Mouse (Mus musculus): ENCODE results near the gene Ascl1. TPM values are rescaled to one million over a fixed set of nuclear protein-coding genes. Genes with fewer than 3 reads are reported as not detected.

The Ascl1 gene
- total RNA-seq, 2 experiments from 2014 or later, result not detected

DNA sequence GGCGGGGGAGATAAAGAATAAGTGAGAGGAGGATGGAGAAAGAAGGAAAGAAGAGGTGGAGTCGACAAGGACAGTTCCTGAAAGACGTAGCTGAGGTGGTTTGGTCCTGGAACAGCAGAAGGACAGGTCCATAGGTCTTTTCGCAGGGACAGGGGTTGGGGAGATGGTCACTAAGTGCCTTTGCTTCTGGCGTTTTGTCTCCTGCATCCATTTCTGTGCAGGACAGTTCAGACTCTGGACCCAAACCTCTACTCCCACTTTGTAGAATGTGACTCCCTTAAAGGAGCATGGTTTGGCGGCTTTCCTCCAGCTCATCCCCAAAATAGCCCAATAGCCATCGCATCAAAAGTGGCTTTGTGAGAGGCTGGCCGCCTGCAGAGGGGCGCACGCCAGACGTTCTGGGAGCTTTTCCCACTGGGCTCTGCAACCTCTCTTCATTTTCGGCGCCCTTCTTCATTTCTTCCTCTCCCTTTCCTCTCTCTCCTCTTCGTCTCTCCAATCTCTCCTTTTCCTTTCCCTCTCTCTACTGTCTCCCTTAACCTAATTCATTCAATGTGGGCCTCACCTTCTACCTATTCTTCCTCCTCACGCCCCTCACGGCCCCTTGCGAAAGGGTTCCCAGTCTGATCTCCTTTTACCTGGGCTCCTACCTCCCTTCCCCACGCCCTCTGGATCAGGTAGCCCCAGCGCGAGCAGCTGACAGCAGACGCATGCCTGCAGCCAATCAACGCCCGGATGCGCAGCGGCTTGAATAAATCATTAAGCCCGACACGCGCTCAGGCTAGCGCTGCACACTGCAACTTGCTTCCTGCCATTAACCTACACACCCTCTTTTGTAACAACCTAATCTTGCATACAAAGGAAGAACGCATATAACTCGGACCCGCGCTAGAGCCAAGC is 7.5 kb downstream of the Ascl1 start:
- no peak for DNase-seq (ENCODE audit: low spot score)

DNA sequence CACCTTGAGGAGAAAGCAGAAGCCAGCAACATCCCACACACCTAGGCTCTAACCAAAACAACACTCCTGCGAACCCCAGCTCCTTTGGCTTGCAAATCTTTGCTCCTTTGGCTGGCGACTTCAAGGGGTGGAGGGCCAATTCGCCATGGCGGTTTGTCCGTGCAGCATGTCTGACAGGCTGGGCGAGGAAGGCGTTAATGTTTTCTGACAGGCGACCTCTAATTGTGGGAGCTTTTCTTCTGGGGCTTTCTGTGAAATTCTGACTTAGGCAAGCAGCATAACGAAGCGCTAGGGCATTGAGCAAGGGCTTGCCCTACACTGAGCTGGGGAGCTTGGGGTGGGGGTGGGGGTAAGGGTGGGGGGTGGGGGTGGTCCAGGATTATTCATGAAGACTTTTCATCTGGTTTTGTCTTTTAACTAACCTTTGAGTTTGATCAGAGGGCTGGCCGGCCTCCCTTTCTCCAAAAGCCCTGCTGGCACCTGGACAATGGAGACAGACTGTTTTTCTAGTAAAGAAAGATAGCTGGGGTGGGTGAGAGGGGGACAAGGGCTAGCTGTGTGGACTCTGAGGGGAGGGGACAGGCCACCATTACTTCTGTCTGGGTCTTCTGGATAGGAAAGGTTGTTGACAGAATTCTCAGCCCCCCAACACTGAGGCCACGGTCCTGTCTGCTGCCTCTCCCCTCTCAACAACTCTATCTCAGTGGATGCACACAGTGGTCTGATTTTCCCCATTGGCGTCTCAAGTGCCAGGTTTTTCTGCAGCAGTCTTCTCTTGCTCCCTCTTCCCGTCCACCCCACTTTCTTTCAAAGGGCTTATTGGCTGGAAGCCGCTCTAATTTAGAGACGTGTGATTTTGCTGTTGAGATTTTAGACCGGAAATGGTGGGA is 8.4 kb downstream of the Ascl1 start:
- DNase-seq (ENCODE audit: low spot score), result no peak

DNA sequence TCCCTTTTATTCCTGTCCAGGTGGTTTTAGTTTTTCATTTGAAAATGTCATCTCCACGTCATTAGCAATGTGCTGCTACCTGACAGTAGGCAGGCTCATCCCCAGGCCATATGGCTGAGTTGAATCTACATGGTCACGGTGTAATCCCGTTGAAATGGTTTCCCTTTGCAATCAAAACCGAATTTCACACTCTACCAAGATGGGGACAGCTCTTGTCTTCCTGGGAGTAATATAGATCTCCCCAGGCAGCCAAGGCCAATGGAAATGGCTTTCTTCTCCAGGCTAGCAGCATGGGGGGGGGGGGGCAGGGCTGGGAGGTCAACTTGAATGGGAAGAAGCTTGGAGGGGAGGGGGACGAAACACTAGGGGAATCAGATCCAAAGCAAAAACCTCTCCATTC is 15.6 kb downstream of the Ascl1 start:
- no peak for DNase-seq (ENCODE audit: low spot score)

DNA sequence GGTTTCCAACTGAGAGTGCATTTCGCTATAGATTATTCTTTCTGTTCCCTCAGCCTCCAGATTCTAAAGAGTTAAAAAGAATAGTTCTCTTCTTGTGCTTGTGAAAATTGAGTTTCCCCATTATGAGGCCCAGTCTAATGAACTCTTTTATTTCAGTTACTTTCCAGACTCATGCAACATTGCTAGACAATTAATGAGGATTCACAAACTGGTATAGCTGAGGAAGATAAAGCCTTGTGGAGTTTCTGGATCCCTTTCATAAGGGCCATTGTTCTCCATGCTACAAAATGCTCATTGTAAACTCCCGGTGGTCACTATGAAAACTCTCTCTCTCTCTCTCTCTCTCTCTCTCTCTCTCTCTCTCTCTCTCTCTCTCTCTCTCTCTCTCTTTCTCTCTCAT is 18.5 kb downstream of the Ascl1 start:
- DNase-seq (ENCODE audit: low spot score), result no peak

DNA sequence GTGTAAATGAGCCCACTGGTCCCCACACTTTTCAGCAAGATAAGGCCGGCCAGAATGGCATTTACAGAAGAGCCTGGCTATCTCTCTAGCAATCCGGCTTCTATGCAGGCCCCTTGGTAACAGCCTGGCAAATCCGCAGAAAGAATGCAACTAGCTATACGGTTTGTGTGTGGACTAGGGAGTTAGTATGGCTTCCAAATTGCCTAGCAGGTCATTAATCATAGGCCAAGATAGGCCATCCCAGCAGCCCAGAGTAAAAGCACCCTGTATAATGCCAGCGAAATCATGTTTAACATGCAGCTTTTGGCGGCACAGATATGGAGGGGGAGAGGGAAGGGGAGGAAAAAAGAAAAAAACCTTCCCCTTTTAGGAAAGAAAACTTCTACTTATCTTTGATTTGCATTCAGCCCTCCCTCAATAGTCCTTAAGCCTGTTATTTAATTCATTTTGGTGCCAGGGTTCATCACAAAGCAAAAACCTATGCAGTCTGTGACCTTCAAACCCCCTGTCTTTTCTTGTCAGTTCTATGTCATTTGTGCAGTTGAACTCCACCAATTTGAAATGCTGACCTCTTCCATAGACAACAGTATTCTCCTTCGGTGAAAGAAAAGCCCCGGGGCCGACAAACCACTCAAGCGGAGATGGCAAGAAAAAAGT is 19.9 kb downstream of the Ascl1 start:
- no peak for DNase-seq (ENCODE audit: low spot score)

DNA sequence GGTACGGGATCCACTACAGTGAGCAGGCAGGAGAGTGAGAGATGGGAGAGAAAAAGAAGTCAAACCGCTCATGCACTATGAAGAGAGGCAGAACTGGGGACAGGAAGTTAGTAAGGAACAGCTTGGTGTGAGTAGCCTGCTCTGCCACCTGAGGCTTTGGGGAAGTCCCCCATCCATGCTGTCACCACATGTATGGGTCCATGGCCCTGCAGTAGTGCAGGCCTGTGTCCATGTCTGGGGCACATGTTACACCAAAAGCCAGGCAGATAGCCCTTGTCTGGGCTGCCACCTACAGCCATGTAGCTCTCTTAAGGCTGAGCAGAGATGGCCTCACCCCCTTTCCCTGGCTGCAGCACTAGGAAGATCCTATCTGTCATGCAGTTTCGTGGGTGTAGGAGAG is 42.7 kb downstream of the Ascl1 start:
- no peak for DNase-seq (ENCODE audit: low spot score)

DNA sequence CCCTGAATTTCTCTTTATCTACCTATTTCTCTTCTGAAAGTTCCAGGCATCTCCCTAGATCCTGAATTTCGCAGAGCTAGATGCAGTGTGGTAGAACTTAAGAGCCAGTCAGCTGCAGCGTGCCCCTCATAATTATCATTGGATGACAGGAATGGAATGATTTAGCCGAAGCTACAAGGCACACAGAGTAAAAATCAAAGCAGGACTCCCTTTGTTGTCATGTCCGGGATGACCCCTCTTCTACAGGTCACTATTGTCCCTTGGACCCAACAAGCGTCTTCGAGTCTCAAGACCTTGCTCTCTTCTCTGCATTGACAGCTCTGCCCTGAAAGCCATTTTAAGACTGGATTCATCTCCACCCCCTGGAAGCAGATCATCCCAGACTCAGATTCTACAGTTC is 44.1 kb downstream of the Ascl1 start:
- DNase-seq (ENCODE audit: low spot score), result no peak

DNA sequence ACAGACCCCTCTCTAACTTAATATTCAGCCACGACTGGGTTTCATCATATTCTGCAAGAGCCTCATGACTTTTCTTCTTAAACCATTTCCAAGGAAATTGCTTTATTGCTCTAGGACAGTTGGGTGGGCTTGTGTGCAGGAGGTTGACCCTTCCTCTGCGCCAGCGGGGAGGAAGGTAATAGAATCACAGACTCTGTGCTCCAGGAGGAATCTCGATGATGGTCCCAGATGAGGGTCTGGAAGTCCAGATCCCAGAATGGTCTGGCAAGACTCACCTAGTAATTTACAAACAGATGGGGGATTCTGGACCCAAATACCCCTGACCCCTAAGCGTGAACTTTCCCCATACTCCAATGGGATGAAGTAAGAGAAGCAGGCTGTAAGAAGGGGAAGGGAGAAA is 45.2 kb downstream of the Ascl1 start:
- no peak for DNase-seq (ENCODE audit: low spot score)

DNA sequence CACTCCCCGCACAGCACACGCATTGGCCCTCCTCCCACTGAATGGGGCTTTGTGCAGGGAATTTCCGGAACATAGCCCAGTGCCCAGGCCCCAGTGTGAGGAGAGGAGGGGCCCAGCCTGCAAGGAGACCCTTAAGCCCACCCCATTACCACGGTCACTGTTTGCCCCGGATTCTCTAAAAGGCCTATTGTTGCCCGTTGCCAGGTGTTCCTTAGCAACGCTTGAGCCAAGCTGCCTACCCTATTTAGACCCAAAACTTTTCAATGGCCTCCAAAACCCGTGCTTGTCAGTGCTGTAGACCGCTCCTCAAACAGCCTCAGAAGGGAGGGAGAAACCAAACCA is 45.7 kb downstream of the Ascl1 start:
- DNase-seq (ENCODE audit: low spot score), result no peak

DNA sequence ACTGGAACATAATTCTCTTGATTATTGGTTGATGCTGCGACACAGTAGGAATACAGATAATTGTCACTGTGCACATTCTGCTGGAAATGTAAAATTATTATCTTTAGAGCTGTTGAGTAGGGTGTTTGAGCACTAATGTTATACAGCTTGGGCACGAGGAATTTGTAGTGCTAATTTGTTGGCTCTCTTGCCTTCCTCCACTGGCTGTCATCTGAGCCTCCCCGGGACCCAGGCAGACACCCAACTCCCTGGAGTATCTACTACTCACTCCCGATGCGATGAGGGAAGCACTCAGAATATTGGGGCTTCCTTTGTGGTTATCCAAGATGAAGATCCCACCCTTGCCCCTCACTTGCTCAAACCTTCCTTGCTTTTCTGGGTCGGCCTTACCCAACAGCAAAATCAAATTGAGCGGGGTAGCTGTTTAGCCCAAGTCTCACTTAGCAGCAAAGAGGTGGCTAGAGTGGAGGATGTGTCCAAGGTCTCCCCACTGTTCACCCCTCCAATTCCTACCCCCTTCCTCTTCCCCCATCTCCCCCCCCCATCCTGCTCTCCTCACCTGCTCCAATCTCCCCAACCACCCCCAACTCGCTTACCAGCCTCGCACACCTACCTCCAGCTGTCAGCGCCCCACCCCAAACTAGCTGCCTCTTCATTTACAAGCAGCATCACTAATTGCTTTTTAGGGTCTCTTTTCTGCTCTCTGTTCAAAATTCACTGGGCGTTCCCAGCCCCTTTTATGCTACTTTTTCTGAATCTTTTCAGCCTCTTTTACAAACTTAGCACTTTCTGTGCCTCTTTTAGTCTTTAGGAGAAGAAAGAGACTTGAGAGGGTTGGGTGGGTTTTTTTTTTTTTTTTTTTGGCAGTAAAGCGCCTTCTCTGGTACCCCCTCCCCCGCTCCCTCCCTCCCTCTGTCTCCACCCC is 46.4 kb downstream of the Ascl1 start:
- no peak for DNase-seq (ENCODE audit: low spot score)

DNA sequence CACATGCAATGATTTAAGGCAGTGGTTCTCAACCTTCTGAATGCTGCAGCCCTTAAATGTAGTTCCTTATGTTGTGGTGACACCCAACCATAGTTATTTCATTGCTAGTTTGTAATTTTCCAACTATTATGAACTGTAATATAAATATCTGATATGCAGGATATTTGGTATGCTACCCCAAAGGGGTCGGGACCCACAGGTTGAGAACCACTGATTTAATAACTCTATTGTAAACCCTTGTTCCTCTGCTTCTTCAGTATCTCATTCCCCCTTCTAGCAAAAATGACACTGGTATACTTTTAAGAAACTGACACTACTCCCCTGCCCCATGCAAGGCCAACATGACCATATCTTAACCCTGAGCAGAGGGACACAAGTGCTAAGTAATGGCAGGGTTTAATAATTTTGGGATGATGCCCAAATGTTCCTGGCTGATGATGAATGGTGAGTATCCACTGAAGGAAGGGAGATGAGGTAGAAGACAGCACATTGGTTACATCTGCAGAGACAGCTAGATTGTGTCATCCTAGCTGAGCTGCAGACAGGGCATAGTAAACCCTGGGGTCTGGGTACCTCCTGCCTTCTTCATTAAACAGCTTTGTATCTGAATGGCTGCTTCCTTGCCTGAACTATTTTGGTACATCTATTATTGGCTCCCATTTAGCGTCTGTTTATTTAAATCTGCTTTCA is 47.2 kb downstream of the Ascl1 start:
- no peak for DNase-seq (ENCODE audit: low spot score)

Other genes with a start within 250 kb of the Ascl1 start
- under 1 TPM; 0.12 to 0.14 TPM for gene Pah, start 28.1 kb upstream of the Ascl1 start, total RNA-seq (2021)

All from gastrocnemius, adult 18-20 months (tissue).